Mouse (Mus musculus): Measurements from ENCODE around the gene Galr2. TPM values are rescaled to one million over a fixed set of nuclear protein-coding genes. Genes with fewer than 3 reads are reported as not detected.

Galr2 gene
- 0.07 and 0.21 TPM in 2 replicates for polyA plus RNA-seq (2016; fragmentation: Nextera tagmentation; extraction: Ambion mirVana)

GRCm38 (mm10) chr11:116280751-116281663 lies at the start of gene Galr2:
Galr2 (plus strand) TSS chr11:116280939.
- no peaks in the 10 kb centered on the region for H3K9me3 ChIP-seq
- H3K27me3 ChIP-seq (ENCODE audit: insufficient read depth, poor library complexity, severe bottlenecking): peaks cover 64% of the 10 kb centered on the region
- no peaks in the 10 kb centered on the region for H3K36me3 ChIP-seq
- H3K4me3 ChIP-seq: peak within 1 kb of the TSS; percentile 52
- H3K4me1 ChIP-seq: peaks cover 21% of the 10 kb centered on the region
- WGBS: 6% methylated on average over 48 of the region's 48 CpGs
- no peak for DNase-seq (ENCODE audit: low spot score)
- no peak within 1 kb of the TSS for H3K27ac ChIP-seq

GRCm38 (mm10) chr11:116232427-116232826 lies 48.3 kb upstream of the Galr2 start:
- Histone ChIP-seq H3K4me3 (peak overlapping the region; percentile 44), H3K36me3 (no peaks in the 10 kb centered on the region), H3K4me1 (peaks cover 14% of the 10 kb centered on the region), H3K27me3 (ENCODE audit: insufficient read depth, poor library complexity, severe bottlenecking) (peaks cover 92% of the 10 kb centered on the region), H3K27ac (peak overlapping the region; percentile 62), H3K9me3 (no peaks in the 10 kb centered on the region)
- no peak for DNase-seq (ENCODE audit: low spot score)
- 18% methylated on average over 17 of the region's 17 CpGs for WGBS

- WGBS: 68% methylated on average over 8 of the region's 8 CpGs
- no peak overlapping the region for H3K4me3 ChIP-seq
- peaks cover 93% of the 10 kb centered on the region for H3K27me3 ChIP-seq (ENCODE audit: insufficient read depth, poor library complexity, severe bottlenecking)
- H3K36me3 ChIP-seq: no peaks in the 10 kb centered on the region
- no peak for DNase-seq (ENCODE audit: low spot score)
- H3K4me1 ChIP-seq: peaks cover 30% of the 10 kb centered on the region
- H3K9me3 ChIP-seq: no peaks in the 10 kb centered on the region
- no peak overlapping the region; the same call in 1 of the 2 replicates for H3K27ac ChIP-seq
Measured at GRCm38 (mm10) chr11:116234901-116235300, 45.8 kb upstream of the Galr2 start.

GRCm38 (mm10) chr11:116237742-116238395 lies 42.9 kb upstream of the Galr2 start, which contains the start of gene Evpl:
Evpl (minus strand) TSS chr11:116238077.
- Histone ChIP-seq H3K9me3 (no peaks in the 10 kb centered on the region), H3K36me3 (peaks cover 5% of the 10 kb centered on the region; the same call in 1 of the 2 replicates), H3K4me1 (peaks cover 28% of the 10 kb centered on the region), H3K27ac (0 out of 2 replicates have a peak within 1 kb of the TSS, but pooled peaks have one; percentile 18), H3K27me3 (ENCODE audit: insufficient read depth, poor library complexity, severe bottlenecking) (peaks cover 74% of the 10 kb centered on the region), H3K4me3 (peak within 1 kb of the TSS; percentile 44)
- WGBS: 15% methylated on average over 31 of the region's 31 CpGs
- DNase-seq (ENCODE audit: low spot score): no peak

GRCm38 (mm10) chr11:116239797-116240196 lies 40.9 kb upstream of the Galr2 start:
- Histone ChIP-seq H3K4me1 (peaks cover 29% of the 10 kb centered on the region), H3K27me3 (ENCODE audit: insufficient read depth, poor library complexity, severe bottlenecking) (peaks cover 55% of the 10 kb centered on the region), H3K36me3 (peaks cover 24% of the 10 kb centered on the region), H3K27ac (0 out of 2 replicates have a peak overlapping the region, but pooled peaks have one; percentile 36), H3K4me3 (no peak overlapping the region), H3K9me3 (no peaks in the 10 kb centered on the region)
- 17% methylated on average over 7 of the region's 7 CpGs for WGBS
- no peak for DNase-seq (ENCODE audit: low spot score)

GRCm38 (mm10) chr11:116241744-116242235 lies 38.9 kb upstream of the Galr2 start:
- H3K4me3 ChIP-seq: no peak overlapping the region
- no peaks in the 10 kb centered on the region for H3K9me3 ChIP-seq
- peaks cover 44% of the 10 kb centered on the region for H3K36me3 ChIP-seq
- DNase-seq (ENCODE audit: low spot score): no peak
- H3K27me3 ChIP-seq (ENCODE audit: insufficient read depth, poor library complexity, severe bottlenecking): peaks cover 35% of the 10 kb centered on the region
- H3K4me1 ChIP-seq: peaks cover 29% of the 10 kb centered on the region
- WGBS: 61% methylated on average over 12 of the region's 12 CpGs
- H3K27ac ChIP-seq: peak overlapping the region; percentile 59; the same call in 1 of the 2 replicates

- H3K27me3 ChIP-seq (ENCODE audit: insufficient read depth, poor library complexity, severe bottlenecking): 0 out of 2 replicates have a peak, but pooled peaks cover 7% of the 10 kb centered on the region
- H3K4me1 ChIP-seq: peaks cover 16% of the 10 kb centered on the region
- H3K9me3 ChIP-seq: no peaks in the 10 kb centered on the region
- WGBS: 78% methylated on average over 8 of the region's 8 CpGs
- no peak overlapping the region for H3K27ac ChIP-seq
- no peak overlapping the region for H3K4me3 ChIP-seq
- H3K36me3 ChIP-seq: peaks cover 72% of the 10 kb centered on the region
- DNase-seq (ENCODE audit: low spot score): no peak
Measured at GRCm38 (mm10) chr11:116244580-116244979, 36.2 kb upstream of the Galr2 start.

GRCm38 (mm10) chr11:116245616-116246015 lies 35.1 kb upstream of the Galr2 start:
- H3K4me3 ChIP-seq: no peak overlapping the region
- H3K4me1 ChIP-seq: peaks cover 12% of the 10 kb centered on the region
- DNase-seq (ENCODE audit: low spot score): no peak
- peaks cover 82% of the 10 kb centered on the region for H3K36me3 ChIP-seq
- WGBS: 82% methylated on average over 6 of the region's 6 CpGs
- H3K27ac ChIP-seq: no peak overlapping the region
- H3K27me3 ChIP-seq (ENCODE audit: insufficient read depth, poor library complexity, severe bottlenecking): 0 out of 2 replicates have a peak, but pooled peaks cover 4% of the 10 kb centered on the region
- no peaks in the 10 kb centered on the region for H3K9me3 ChIP-seq

- 86% methylated on average over 14 of the region's 14 CpGs for WGBS
- DNase-seq (ENCODE audit: low spot score): no peak
- Histone ChIP-seq H3K27me3 (ENCODE audit: insufficient read depth, poor library complexity, severe bottlenecking) (no peaks in the 10 kb centered on the region), H3K9me3 (no peaks in the 10 kb centered on the region), H3K4me3 (no peak overlapping the region), H3K27ac (no peak overlapping the region), H3K36me3 (peaks cover 100% of the 10 kb centered on the region), H3K4me1 (peaks cover 3% of the 10 kb centered on the region; the same call in 1 of the 2 replicates)
Measured at GRCm38 (mm10) chr11:116247502-116248222, 33.1 kb upstream of the Galr2 start.

GRCm38 (mm10) chr11:116250898-116251297 lies 29.8 kb upstream of the Galr2 start:
- no peaks in the 10 kb centered on the region for H3K4me1 ChIP-seq
- 73% methylated on average over 8 of the region's 8 CpGs for WGBS
- no peak overlapping the region for H3K27ac ChIP-seq
- H3K36me3 ChIP-seq: peaks cover 97% of the 10 kb centered on the region
- DNase-seq (ENCODE audit: low spot score): no peak
- H3K9me3 ChIP-seq: no peaks in the 10 kb centered on the region
- no peaks in the 10 kb centered on the region for H3K27me3 ChIP-seq (ENCODE audit: insufficient read depth, poor library complexity, severe bottlenecking)
- no peak overlapping the region for H3K4me3 ChIP-seq

GRCm38 (mm10) chr11:116253076-116253600 lies 27.6 kb upstream of the Galr2 start:
- Histone ChIP-seq H3K36me3 (peaks cover 97% of the 10 kb centered on the region), H3K4me1 (0 out of 2 replicates have a peak, but pooled peaks cover 3% of the 10 kb centered on the region)

GRCm38 (mm10) chr11:116254627-116255026 lies 26.1 kb upstream of the Galr2 start:
- H3K4me3 ChIP-seq: no peak overlapping the region
- 82% methylated on average over 9 of the region's 9 CpGs for WGBS
- peaks cover 97% of the 10 kb centered on the region for H3K36me3 ChIP-seq
- no peak overlapping the region for H3K27ac ChIP-seq
- H3K9me3 ChIP-seq: no peaks in the 10 kb centered on the region
- H3K4me1 ChIP-seq: 0 out of 2 replicates have a peak, but pooled peaks cover 3% of the 10 kb centered on the region
- H3K27me3 ChIP-seq (ENCODE audit: insufficient read depth, poor library complexity, severe bottlenecking): no peaks in the 10 kb centered on the region
- no peak for DNase-seq (ENCODE audit: low spot score)

More at GRCm38 (mm10) chr11:116253076-116253600, 27.6 kb upstream of the Galr2 start:
- no peak for DNase-seq (ENCODE audit: low spot score)
- Histone ChIP-seq H3K4me3 (no peak overlapping the region), H3K27ac (no peak overlapping the region), H3K27me3 (ENCODE audit: insufficient read depth, poor library complexity, severe bottlenecking) (no peaks in the 10 kb centered on the region), H3K9me3 (no peaks in the 10 kb centered on the region)
- 87% methylated on average over 3 of the region's 3 CpGs for WGBS

All from heart, embryonic 10.5 days (tissue).